Mouse (Mus musculus): ENCODE data around the gene Rsph9. TPM values are rescaled to one million over a fixed set of nuclear protein-coding genes. Genes with fewer than 3 reads are reported as not detected.

Gene Rsph9
- polyA plus RNA-seq (2016; fragmentation: Nextera tagmentation; extraction: Ambion mirVana): 7.7 and 10.0 TPM in 2 replicates

DNA sequence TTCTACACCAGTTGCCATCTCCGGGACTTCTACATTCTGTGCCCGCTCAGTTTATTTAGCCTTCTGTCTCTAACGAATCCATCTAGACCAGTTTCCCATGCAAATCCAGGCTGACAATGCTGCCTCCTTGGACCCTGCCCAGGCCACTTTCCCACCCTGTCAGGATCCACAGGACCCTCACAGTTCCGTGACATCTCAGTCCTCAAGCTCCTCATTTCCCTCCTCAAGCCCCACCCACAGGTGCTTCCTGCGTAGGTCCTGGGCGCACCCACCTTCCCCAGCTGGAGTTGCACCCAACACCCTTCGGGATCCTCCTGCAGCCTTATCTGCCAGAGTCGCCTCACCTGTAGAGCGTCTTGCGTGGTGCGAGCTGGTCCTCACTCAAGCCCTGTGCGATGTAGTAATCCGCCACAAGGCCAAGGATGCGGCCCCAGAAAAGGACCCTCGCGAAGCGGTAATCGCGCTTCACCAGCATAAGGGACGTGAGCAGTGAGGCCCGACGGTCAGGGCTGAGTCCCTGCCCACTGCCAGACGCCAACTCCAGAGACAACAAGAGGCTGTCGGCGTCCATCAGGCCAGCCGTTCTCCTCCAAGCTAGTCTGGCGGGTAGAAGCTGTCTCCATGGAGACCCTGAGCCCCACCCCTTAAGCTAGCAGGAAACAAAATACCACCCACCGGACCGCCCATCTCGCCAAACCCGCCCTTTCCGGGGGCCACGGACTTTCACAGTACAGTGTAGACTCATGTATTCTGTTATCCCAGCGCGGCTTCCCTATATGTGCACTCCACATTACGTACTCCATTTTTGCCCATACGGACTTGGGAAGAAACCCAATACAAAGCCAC, at the start of gene Rsph9:
Gene Rsph9 (minus strand): TSS at position 639 of the 846 bp plus-strand sequence.
- peaks cover 40% of the 10 kb centered on the region for H3K36me3 ChIP-seq
- H3K4me3 ChIP-seq: peak within 1 kb of the TSS; percentile 66
- DNase-seq (ENCODE audit: low spot score): peak; percentile 86
- no peaks in the 10 kb centered on the region for H3K9me3 ChIP-seq (replicated peaks)
- H3K27me3 ChIP-seq (ENCODE audit: low read depth, poor library complexity, severe bottlenecking): no peaks in the 10 kb centered on the region
- 8% methylated on average over 37 of the region's 37 CpGs for WGBS
- H3K4me1 ChIP-seq: peaks cover 21% of the 10 kb centered on the region
- H3K27ac ChIP-seq: peak within 1 kb of the TSS; percentile 72

DNA sequence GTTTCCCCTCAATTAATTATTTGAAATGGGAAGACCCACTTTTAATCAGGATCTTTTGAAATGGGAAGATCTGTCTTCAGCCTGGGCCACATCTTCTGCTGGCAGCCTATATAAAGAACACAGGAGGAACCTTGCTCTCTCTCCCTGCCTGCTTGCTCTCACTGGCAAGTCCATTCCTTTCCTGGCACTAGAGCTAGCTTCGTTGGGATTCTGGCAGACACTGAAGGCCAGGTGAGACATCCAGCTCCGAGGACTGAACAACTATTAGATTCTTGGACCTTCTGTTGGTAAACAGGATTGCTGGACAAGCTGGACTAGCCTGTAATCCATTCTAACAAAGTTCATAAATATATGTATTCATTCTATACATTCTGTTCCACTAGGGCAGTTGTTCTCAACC, 44.8 kb upstream of the Rsph9 start:
- WGBS: 91% methylated on average over 2 of the region's 2 CpGs
- Histone ChIP-seq H3K4me3 (no peak overlapping the region), H3K4me1 (no peaks in the 10 kb centered on the region), H3K9me3 (replicated peaks) (no peaks in the 10 kb centered on the region), H3K27ac (no peak overlapping the region), H3K36me3 (peaks cover 96% of the 10 kb centered on the region), H3K27me3 (ENCODE audit: low read depth, poor library complexity, severe bottlenecking) (no peaks in the 10 kb centered on the region)
- DNase-seq (ENCODE audit: low spot score): no peak

DNA sequence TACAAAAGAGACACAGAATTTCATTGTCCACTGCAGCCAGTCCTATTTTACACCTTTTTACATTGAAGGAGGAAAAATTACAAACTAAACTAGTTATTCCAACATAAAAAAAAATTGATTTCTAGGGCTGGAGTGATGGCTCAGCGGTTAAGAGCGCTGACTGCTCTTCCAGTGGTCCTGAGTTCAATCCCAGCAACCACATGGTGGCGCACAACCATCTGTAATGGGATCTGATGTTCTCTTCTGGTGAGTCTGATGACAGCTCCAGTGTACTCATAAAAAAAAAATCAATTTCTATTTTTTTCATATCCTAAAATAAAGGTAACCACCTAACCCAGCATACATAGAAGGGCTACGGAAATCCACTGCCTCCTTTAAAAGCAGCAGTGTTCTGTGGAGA, 38.3 kb upstream of the Rsph9 start:
- Histone ChIP-seq H3K4me3 (no peak overlapping the region), H3K9me3 (replicated peaks) (no peaks in the 10 kb centered on the region), H3K27me3 (ENCODE audit: low read depth, poor library complexity, severe bottlenecking) (no peaks in the 10 kb centered on the region), H3K36me3 (peaks cover 98% of the 10 kb centered on the region), H3K4me1 (no peaks in the 10 kb centered on the region), H3K27ac (no peak overlapping the region)
- no peak for DNase-seq (ENCODE audit: low spot score)
- WGBS: 85% methylated on average over 4 of the region's 4 CpGs

DNA sequence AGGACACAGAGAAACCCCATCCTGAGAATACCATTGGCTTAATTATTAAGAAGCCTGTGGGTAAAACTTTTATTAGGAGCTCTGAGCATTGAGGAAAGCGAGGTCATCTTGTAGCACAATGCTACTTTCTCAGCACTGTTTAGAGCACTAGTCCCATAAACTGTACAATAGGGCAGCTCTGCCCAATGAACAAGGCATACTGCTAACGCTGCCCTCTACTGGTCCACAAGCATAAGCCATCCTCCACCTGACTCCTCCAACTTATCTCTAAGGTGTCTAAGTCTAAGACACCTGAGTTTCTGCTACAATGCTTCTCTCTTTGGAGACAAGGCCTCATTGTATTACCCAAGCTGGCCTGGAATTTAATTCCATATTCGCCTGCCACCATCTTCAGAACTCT, 26.5 kb upstream of the Rsph9 start:
- Histone ChIP-seq H3K4me1 (no peaks in the 10 kb centered on the region), H3K27ac (no peak overlapping the region), H3K27me3 (ENCODE audit: low read depth, poor library complexity, severe bottlenecking) (no peaks in the 10 kb centered on the region), H3K9me3 (replicated peaks) (no peaks in the 10 kb centered on the region), H3K36me3 (peaks cover 93% of the 10 kb centered on the region), H3K4me3 (no peak overlapping the region)
- 78% methylated on average over 3 of the region's 3 CpGs for WGBS
- no peak for DNase-seq (ENCODE audit: low spot score)

DNA sequence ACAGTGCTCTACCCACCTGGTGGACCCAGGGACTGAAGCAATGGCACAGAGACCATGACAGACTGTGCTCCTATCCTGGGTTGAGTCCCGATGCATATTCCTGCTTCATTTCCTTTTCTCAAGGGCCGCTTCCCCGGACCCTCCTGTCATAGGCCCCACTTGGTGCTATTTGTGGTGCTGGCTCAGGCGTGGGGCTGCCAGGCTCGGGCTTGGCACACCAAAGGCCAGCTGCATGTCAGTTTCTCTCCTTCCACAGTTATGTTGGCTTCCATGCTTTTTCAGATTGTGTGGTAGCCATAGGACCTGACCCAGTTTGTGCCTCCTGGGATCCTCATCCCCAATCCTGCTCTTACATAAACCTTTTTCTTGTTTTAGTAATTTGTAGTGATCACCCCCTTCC, 24.8 kb upstream of the Rsph9 start:
- Histone ChIP-seq H3K4me3 (no peak overlapping the region), H3K36me3 (peaks cover 97% of the 10 kb centered on the region), H3K27ac (no peak overlapping the region), H3K27me3 (ENCODE audit: low read depth, poor library complexity, severe bottlenecking) (no peaks in the 10 kb centered on the region), H3K4me1 (no peaks in the 10 kb centered on the region), H3K9me3 (replicated peaks) (no peaks in the 10 kb centered on the region)
- 91% methylated on average over 5 of the region's 5 CpGs for WGBS
- DNase-seq (ENCODE audit: low spot score): no peak

DNA sequence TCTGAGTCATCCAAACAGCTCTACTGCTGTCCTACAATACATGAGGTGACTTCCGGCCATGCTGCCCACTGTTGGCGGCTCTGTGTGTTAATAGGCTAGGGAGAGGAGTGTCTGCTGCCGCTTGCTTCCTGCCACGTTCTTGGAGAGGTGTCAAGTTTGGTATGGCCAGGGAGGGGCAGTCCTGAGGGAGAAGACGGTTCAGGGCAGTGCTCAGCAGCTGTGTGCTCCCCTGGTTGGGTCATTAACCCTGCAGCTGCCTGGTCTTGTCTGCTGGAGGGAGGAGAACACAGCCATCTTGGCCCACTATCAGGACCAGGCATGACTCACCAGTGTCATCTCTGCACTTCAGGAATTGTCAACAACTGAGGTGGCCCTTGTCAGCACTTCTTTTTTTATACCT, 24.3 kb upstream of the Rsph9 start:
- 61% methylated on average over 5 of the region's 5 CpGs for WGBS

DNA sequence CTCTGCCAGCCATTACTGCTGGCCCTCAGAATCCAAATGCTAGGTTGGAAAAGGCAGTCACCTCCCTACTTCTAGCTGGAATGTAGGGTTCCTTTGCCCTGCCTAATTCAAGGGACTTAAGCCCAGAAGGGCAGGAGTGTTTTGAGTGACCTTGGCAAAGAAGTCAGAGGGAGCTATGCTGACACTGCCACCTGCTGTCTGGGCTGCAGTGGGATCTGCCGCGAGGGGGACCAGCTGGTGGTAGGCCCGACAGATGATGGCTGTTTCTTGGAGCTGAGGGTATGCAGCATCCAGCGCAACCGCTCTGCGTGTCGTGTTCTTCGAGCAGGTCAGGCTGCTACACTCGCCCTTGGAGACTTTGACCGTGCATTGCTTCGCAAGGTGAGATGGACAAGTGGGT, 23.0 kb upstream of the Rsph9 start:
- Histone ChIP-seq H3K27me3 (ENCODE audit: low read depth, poor library complexity, severe bottlenecking) (no peaks in the 10 kb centered on the region), H3K36me3 (peaks cover 95% of the 10 kb centered on the region), H3K4me1 (peaks cover 7% of the 10 kb centered on the region), H3K27ac (no peak overlapping the region), H3K9me3 (replicated peaks) (no peaks in the 10 kb centered on the region), H3K4me3 (no peak overlapping the region)
- no peak for DNase-seq (ENCODE audit: low spot score)
- 90% methylated on average over 11 of the region's 11 CpGs for WGBS

More for the DNA sequence above, 24.3 kb upstream of the Rsph9 start:
- Histone ChIP-seq H3K27ac (no peak overlapping the region), H3K36me3 (peaks cover 98% of the 10 kb centered on the region), H3K4me1 (no peaks in the 10 kb centered on the region), H3K4me3 (no peak overlapping the region), H3K27me3 (ENCODE audit: low read depth, poor library complexity, severe bottlenecking) (no peaks in the 10 kb centered on the region), H3K9me3 (replicated peaks) (no peaks in the 10 kb centered on the region)
- DNase-seq (ENCODE audit: low spot score): no peak

DNA sequence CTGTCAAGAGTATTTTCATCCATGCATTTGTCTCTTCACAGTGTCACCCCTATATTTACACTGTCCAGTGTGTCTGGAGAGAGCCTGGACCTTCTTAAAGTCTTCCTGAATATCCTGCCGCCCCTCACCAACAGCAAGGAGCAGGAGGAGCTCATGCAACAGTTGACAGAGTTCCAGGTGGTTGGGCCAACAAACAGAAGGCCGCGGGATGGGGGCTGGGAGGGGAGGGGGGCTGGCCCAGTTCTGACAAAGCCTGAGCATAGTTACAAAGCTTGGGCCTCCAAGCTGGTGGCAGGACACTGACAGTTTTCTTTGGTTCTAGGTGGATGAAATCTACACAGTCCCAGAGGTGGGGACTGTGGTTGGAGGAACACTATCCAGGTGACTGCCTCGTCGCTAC, 22.3 kb upstream of the Rsph9 start:
- peaks cover 14% of the 10 kb centered on the region for H3K4me1 ChIP-seq
- DNase-seq (ENCODE audit: low spot score): no peak
- no peak overlapping the region for H3K4me3 ChIP-seq
- WGBS: 96% methylated on average over 5 of the region's 5 CpGs
- no peaks in the 10 kb centered on the region for H3K9me3 ChIP-seq (replicated peaks)
- H3K27me3 ChIP-seq (ENCODE audit: low read depth, poor library complexity, severe bottlenecking): no peaks in the 10 kb centered on the region
- H3K27ac ChIP-seq: no peak overlapping the region
- H3K36me3 ChIP-seq: peaks cover 90% of the 10 kb centered on the region

DNA sequence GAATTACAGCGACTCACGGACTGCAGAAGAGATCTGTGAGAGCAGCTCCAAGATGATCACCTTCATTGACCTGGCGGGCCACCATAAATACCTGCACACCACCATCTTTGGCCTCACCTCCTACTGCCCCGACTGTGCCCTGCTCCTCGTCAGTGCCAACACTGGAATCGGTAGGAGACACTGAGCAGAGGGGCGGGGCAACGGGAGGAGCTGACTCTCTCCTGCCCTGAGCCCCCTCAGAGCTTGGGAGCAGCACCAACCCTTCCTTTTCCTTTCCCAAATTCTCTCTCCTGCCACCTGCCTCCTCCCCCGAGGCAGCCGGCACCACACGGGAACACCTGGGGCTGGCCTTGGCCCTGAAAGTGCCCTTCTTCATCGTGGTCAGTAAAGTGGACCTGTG, 21.4 kb upstream of the Rsph9 start:
- DNase-seq (ENCODE audit: low spot score): no peak
- 86% methylated on average over 12 of the region's 12 CpGs for WGBS
- Histone ChIP-seq H3K27me3 (ENCODE audit: low read depth, poor library complexity, severe bottlenecking) (no peaks in the 10 kb centered on the region), H3K4me3 (no peak overlapping the region), H3K27ac (no peak overlapping the region), H3K4me1 (peaks cover 14% of the 10 kb centered on the region), H3K36me3 (peaks cover 82% of the 10 kb centered on the region), H3K9me3 (replicated peaks) (no peaks in the 10 kb centered on the region)

DNA sequence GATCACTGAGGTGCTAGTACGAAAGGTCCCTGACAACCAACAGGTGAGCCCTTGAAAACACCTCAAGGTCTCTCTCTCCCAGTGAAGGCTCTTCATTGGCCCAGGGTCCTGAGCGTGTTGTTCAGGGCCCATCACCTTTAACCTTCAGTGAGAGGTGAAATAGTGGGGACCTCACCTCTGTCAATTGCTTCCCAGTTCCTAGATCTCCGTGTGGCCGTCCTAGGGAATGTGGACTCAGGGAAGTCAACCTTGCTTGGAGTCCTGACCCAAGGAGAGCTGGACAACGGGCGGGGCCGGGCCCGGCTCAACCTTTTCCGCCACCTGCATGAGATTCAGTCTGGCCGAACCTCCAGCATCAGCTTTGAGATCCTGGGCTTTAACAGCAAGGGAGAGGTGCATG, 20.8 kb upstream of the Rsph9 start:
- no peaks in the 10 kb centered on the region for H3K27me3 ChIP-seq (ENCODE audit: low read depth, poor library complexity, severe bottlenecking)
- no peak overlapping the region for H3K4me3 ChIP-seq
- WGBS: 94% methylated on average over 10 of the region's 10 CpGs
- H3K36me3 ChIP-seq: peaks cover 75% of the 10 kb centered on the region
- H3K4me1 ChIP-seq: peaks cover 15% of the 10 kb centered on the region
- DNase-seq (ENCODE audit: low spot score): no peak
- no peaks in the 10 kb centered on the region for H3K9me3 ChIP-seq (replicated peaks)
- no peak overlapping the region for H3K27ac ChIP-seq

DNA sequence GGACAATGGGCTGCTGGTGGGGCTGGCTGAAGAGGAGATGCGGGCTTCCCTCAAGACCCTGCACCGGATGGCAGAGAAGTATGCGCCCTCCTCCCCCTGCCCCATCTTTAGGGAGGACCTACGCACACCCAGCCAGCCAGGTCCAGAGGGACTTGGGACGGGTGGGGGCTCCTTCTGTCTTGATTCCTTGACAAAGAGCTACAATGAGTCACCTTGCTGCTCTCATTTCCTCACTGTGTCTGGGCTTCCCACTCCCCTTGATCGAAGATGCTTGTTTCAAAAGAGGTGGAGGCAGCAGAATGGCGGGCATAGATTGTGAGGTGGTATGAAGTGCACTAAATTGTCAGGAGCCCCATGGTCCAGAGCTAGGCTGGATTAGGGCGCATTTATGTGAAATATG, 20.3 kb upstream of the Rsph9 start:
- no peak for DNase-seq (ENCODE audit: low spot score)
- WGBS: 96% methylated on average over 8 of the region's 8 CpGs
- Histone ChIP-seq H3K36me3 (peaks cover 70% of the 10 kb centered on the region), H3K4me1 (peaks cover 19% of the 10 kb centered on the region), H3K9me3 (replicated peaks) (no peaks in the 10 kb centered on the region), H3K4me3 (no peak overlapping the region), H3K27ac (no peak overlapping the region), H3K27me3 (ENCODE audit: low read depth, poor library complexity, severe bottlenecking) (no peaks in the 10 kb centered on the region)

DNA sequence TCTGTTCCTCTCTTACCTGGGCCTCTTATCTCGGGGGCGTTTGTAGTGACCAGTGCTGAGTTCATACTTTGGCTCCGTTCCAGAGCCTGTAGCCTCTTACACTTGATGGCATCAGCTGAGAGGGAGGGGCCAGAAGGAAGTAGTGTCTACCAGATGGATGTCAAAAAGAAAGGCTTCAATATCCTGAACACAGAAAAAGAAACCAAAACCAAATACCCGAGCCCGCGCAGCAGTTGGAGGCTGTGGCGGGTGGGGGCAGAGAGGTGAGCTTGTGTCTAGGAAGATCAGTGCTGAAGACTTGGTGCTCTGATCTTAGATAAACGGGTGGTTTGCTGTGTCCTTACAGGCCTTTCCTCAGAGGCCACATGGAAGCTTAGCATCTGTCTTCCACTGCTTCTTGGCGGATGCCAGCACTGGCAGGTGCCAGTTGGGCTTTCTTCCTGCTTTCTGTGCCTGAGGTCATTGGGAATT, 19.0 kb upstream of the Rsph9 start:
- Histone ChIP-seq H3K27me3 (ENCODE audit: low read depth, poor library complexity, severe bottlenecking) (no peaks in the 10 kb centered on the region), H3K27ac (no peak overlapping the region), H3K36me3 (peaks cover 57% of the 10 kb centered on the region), H3K9me3 (replicated peaks) (no peaks in the 10 kb centered on the region), H3K4me1 (peaks cover 19% of the 10 kb centered on the region), H3K4me3 (no peak overlapping the region)
- DNase-seq (ENCODE audit: low spot score): no peak
- 92% methylated on average over 9 of the region's 9 CpGs for WGBS

DNA sequence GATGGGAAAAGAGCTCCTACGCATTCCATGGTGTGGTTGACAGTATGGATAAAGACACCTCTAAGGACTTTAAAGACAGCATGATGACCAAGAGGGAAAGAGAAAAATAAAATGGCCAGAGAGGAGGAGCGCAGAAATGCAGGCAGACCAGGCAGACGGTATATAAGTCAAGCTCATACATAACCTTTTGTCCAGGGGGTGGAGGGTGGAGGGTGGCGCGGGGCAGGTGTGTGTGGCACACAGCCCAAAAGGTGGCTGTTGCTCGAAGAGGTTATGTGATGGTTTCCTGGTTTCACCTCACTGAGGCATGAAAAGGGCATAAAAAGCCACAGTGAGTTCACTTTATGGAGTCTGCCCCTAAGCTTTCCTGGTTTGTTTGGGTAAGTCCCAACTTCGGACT, 18.5 kb upstream of the Rsph9 start:
- H3K27me3 ChIP-seq (ENCODE audit: low read depth, poor library complexity, severe bottlenecking): no peaks in the 10 kb centered on the region
- H3K27ac ChIP-seq: no peak overlapping the region
- peaks cover 19% of the 10 kb centered on the region for H3K4me1 ChIP-seq
- 93% methylated on average over 7 of the region's 7 CpGs for WGBS
- DNase-seq (ENCODE audit: low spot score): no peak
- no peaks in the 10 kb centered on the region for H3K9me3 ChIP-seq (replicated peaks)
- H3K4me3 ChIP-seq: no peak overlapping the region
- peaks cover 52% of the 10 kb centered on the region for H3K36me3 ChIP-seq
